Mouse (Mus musculus) forebrain, embryonic 12.5 days (tissue): ENCODE data around the gene Begain. TPM values are rescaled to one million over a fixed set of nuclear protein-coding genes. Genes with fewer than 3 reads are reported as not detected.

ENCODE experiments used
- ATAC-seq: fragments of 200-750 bp; cut with Nextera tagmentation; 2 replicates; pipeline ENCODE4 v1.8.0; 2017; ENCODE audit warnings: moderate TSS enrichment; ENCODE audit not compliant: low FRiP score
- H3K27ac ChIP-seq: fragments of 300-500 bp; sonication (generic); 2 replicates; pipeline ENCODE4 v1.5.1; 2016; ENCODE audit warnings: mild to moderate bottlenecking
- H3K27me3 ChIP-seq: fragments of 300-500 bp; sonication (generic); 2 replicates; pipeline ENCODE4 v1.6.1; 2016; ENCODE audit warnings: mild to moderate bottlenecking
- H3K36me3 ChIP-seq: fragments of 300-500 bp; sonication (generic); replicated peaks from 2 replicates; pipeline ENCODE4 v1.6.1; 2016; ENCODE audit warnings: mild to moderate bottlenecking
- H3K4me1 ChIP-seq: fragments of 300-500 bp; sonication (generic); 2 replicates; pipeline ENCODE4 v1.6.1; 2016
- H3K4me2 ChIP-seq: fragments of 300-500 bp; sonication (generic); 2 replicates; pipeline ENCODE4 v1.6.1; 2016; ENCODE audit warnings: mild to moderate bottlenecking, moderate library complexity
- H3K4me3 ChIP-seq: fragments of 300-500 bp; sonication (generic); replicated peaks from 2 replicates; pipeline ENCODE4 v1.5.1; 2016; ENCODE audit warnings: mild to moderate bottlenecking
- H3K9ac ChIP-seq: fragments of 300-500 bp; sonication (generic); 2 replicates; pipeline ENCODE4 v1.6.1; 2016; ENCODE audit warnings: mild to moderate bottlenecking
- H3K9me3 ChIP-seq: fragments of 300-500 bp; sonication (generic); 2 replicates; pipeline ENCODE4 v1.6.1; 2016
- WGBS: fragments of 180-500 bp; shearing (Covaris S2); methylation state at CpG from one replicate; pipeline ENCODE4 v1.1.7; 2016; 5-methylcytosine and 5-hydroxymethylcytosine counted together
- polyA plus RNA-seq: library from polyadenylated mRNA; unstranded; fragments of >200 nt; fragmentation: Nextera tagmentation; extraction: Ambion mirVana; gene quantifications from 2 replicates; pipeline ENCODE4 v1.2.1, GENCODE M21; 2016

Gene Begain
- polyA plus RNA-seq = 10.9 and 11.1 TPM in 2 replicates

DNA sequence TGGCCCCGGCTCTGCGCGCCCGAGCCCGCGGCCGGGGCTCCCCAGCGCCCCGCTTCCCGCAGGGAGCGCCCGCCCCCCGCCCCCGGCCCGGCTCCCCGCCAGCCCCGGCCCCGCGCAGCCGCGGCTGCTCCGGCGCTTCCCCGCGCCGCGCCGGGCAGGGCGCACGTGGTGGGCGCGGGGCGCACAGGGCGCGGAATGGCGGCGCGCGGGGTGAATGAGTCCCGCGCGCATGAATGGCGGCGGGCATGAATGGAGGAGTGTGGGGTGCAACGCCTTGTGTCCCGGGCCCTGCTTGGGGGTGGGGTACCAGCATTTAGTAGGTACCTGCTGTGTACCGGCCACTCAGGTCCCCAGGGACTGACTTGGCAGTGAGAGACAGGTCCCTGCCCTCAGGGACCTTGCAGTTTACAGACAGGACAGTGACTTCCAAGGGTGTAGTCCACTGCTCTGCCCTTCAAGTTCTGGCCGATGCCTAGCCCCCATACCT lies at the start of gene Begain:
Gene Begain, minus strand, starts transcription at position 51 of the 487 bp plus-strand sequence.
- Histone ChIP-seq H3K27me3 (peaks cover 42% of the 10 kb centered on the region), H3K36me3 (no peaks in the 10 kb centered on the region), H3K4me1 (peaks cover 18% of the 10 kb centered on the region), H3K9me3 (no peaks in the 10 kb centered on the region), H3K9ac (peak within 1 kb of the TSS; percentile 68), H3K4me3 (peak within 1 kb of the TSS; percentile 54), H3K4me2 (peak within 1 kb of the TSS; percentile 86), H3K27ac (peak within 1 kb of the TSS; percentile 31; the same call in 1 of the 2 replicates)
- no peak; the same call in 1 of the 2 replicates for ATAC-seq
- WGBS = 1% methylated on average over 37 of the region's 48 CpGs

DNA sequence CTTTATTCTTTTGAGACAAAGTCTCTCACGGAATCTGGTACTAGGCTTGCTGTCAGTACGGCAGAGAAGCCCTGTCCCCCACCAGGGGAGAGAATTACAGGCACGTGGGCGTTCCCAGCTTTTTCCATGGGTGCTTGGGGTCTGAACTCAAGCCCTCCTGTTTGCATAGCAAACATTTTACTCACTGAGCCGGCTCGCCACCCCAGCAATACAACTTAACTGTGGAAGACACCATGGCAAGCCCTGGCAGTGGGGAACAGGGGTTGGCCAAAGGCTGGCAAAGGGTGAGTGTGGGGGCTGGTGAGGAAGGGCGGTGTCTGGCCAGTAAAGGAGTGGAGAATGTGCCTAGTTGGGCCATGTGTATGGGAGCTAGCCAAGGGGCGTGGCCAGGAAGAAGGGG lies 47.7 kb upstream of the Begain start:
- ATAC-seq = no peak
- Histone ChIP-seq H3K27ac (no peak overlapping the region), H3K27me3 (no peaks in the 10 kb centered on the region), H3K9me3 (no peaks in the 10 kb centered on the region), H3K9ac (no peak overlapping the region), H3K36me3 (no peaks in the 10 kb centered on the region), H3K4me3 (no peak overlapping the region), H3K4me1 (peaks cover 11% of the 10 kb centered on the region), H3K4me2 (no peak overlapping the region)
- WGBS = 81% methylated on average over 8 of the region's 8 CpGs

DNA sequence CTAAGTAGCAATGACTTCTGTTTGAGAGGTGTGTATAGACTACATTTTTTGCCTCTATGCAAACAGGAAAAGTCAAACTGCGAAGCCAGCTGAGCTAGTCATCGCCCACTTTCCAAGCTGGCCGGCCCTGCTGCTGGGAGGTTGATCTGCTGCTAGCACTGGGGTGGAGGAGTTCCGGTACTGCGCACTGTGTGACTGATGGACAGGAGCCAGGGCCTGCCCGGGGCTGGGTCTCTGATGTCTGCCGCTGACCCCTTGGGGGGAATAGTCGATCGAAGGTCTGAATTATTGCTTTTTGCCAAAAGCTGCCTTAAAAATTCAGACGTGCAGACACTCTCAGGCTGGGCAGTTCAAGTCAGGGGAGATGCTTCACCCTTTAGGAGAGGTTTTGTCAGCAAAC lies 47.1 kb upstream of the Begain start:
- H3K4me2 ChIP-seq = no peak overlapping the region
- WGBS = 79% methylated on average over 10 of the region's 10 CpGs
- no peaks in the 10 kb centered on the region for H3K9me3 ChIP-seq
- no peak overlapping the region for H3K4me3 ChIP-seq
- H3K36me3 ChIP-seq = no peaks in the 10 kb centered on the region
- H3K9ac ChIP-seq = no peak overlapping the region
- no peak overlapping the region for H3K27ac ChIP-seq
- H3K4me1 ChIP-seq = peaks cover 11% of the 10 kb centered on the region
- H3K27me3 ChIP-seq = no peaks in the 10 kb centered on the region
- no peak for ATAC-seq

DNA sequence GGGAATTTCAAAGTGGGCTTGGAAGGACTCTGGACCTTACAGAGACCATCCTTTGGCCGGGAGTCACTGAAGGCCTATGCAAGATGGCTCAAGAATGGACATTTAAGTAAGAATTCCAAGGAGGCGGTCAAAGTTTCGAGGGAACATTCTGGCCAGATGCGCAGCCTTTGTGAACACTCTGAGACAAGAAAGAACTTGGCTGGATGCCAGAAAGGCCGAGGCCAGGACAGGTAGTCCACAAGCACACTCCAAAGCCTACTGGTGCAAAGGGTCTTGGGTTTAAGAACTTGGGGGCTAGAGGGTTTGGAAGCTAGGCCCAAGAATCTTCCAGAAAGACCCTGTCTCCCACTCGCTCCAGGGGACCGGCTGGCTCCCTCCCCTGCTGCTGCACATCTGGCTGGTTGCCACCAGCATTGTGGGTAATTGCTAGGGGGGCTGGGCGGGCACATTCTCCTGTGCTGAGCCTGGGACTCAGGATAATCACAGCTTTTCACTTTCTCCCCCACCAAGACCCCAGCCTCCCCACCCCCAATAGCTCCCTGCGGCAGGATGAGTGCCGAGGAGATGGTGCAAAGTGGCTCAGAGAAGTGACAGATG lies 45.1 kb upstream of the Begain start:
- Histone ChIP-seq H3K9me3 (no peaks in the 10 kb centered on the region), H3K27me3 (no peaks in the 10 kb centered on the region), H3K27ac (peak overlapping the region; percentile 77), H3K4me1 (peaks cover 11% of the 10 kb centered on the region), H3K9ac (no peak overlapping the region), H3K4me3 (no peak overlapping the region), H3K36me3 (no peaks in the 10 kb centered on the region), H3K4me2 (no peak overlapping the region)
- ATAC-seq = peak; percentile 65; the same call in 1 of the 2 replicates
- WGBS = 51% methylated on average over 10 of the region's 10 CpGs

DNA sequence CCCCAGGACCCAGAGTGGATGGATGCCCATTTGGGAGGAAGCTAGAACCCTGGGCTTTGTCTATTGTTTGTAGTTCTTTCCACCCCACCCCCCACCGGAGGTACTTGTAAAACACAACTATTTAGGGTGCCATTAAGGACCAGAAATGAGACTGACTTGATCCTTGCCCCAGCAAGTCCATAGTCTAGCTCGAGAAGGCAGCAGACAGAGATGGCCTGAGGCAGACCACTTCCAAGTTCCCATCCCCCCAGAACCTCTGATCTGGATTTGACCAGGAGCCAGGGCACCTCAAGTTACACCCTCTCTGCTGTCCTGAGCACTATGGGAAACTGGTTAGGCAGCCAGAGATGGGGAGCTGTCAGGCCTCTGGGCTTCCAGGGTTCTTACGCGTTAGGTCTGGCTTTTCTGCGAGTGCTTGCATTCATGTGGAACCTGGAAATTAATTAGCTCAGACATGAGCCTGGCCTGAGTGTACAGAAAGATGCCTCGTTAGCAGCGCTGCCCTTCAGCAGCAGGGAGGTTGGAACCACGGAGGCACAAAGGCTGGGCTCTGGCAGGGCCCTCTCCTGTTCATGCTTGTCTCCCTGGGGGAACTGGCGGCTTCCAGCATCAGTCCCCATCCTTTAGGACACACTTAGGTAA lies 44.5 kb upstream of the Begain start:
- Histone ChIP-seq H3K9me3 (no peaks in the 10 kb centered on the region), H3K27ac (peak overlapping the region; percentile 77), H3K4me1 (peaks cover 11% of the 10 kb centered on the region), H3K4me3 (no peak overlapping the region), H3K36me3 (no peaks in the 10 kb centered on the region), H3K4me2 (no peak overlapping the region), H3K9ac (no peak overlapping the region), H3K27me3 (no peaks in the 10 kb centered on the region)
- ATAC-seq = peak; percentile 46; the same call in 1 of the 2 replicates
- WGBS = 40% methylated on average over 9 of the region's 9 CpGs

DNA sequence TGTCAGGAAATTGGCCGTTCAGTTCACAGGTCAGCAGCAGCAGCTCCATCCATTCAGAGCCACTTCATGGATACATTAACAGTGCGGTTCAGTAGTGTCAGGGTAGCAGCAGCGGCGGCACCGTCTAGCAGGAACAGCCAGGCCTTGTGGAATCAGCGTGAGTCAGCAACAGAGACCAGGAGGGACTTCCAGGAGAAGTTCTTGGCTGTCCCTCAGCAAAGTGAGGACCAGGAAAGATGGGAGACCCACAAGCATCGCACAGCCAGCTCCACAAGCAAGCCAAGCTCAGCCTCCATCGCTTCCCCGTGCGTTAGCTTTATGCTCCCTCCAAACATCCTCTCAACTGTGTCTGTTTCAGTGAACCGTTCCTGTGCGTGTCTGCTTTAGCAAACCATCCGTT lies 40.9 kb upstream of the Begain start:
- 92% methylated on average over 13 of the region's 13 CpGs for WGBS

DNA sequence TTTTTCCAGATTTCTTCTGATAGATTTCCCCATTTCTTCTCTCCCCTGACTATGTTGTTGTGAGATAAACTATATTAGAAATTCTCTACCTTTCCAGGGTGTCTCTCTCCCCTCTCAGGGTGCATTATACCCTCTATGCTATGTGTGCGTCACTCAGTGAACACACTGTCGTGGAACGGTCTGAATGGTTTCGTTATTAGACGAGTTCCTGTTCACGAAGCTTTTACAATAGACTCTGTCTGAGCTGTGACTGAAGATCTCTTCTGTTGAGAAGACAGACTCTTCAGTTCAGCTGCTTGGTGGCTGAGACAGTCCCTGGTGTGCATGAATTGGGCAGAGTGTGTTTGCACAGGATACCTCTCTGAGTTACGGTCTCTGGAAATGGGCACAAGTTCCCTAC lies 32.4 kb upstream of the Begain start:
- H3K27ac ChIP-seq = no peak overlapping the region
- H3K36me3 ChIP-seq = no peaks in the 10 kb centered on the region
- no peak overlapping the region for H3K9ac ChIP-seq
- H3K4me2 ChIP-seq = no peak overlapping the region
- ATAC-seq = no peak
- no peak overlapping the region for H3K4me3 ChIP-seq
- H3K27me3 ChIP-seq = peaks cover 2% of the 10 kb centered on the region; the same call in 1 of the 2 replicates
- WGBS = 90% methylated on average over 7 of the region's 7 CpGs
- H3K9me3 ChIP-seq = no peaks in the 10 kb centered on the region
- no peaks in the 10 kb centered on the region for H3K4me1 ChIP-seq

More for the DNA sequence above, 40.9 kb upstream of the Begain start:
- H3K27me3 ChIP-seq = 0 out of 2 replicates have a peak, but pooled peaks cover 1% of the 10 kb centered on the region
- H3K27ac ChIP-seq = no peak overlapping the region
- no peaks in the 10 kb centered on the region for H3K9me3 ChIP-seq
- no peaks in the 10 kb centered on the region for H3K36me3 ChIP-seq
- peaks cover 11% of the 10 kb centered on the region for H3K4me1 ChIP-seq
- H3K9ac ChIP-seq = no peak overlapping the region
- ATAC-seq = no peak
- H3K4me3 ChIP-seq = no peak overlapping the region
- H3K4me2 ChIP-seq = no peak overlapping the region

DNA sequence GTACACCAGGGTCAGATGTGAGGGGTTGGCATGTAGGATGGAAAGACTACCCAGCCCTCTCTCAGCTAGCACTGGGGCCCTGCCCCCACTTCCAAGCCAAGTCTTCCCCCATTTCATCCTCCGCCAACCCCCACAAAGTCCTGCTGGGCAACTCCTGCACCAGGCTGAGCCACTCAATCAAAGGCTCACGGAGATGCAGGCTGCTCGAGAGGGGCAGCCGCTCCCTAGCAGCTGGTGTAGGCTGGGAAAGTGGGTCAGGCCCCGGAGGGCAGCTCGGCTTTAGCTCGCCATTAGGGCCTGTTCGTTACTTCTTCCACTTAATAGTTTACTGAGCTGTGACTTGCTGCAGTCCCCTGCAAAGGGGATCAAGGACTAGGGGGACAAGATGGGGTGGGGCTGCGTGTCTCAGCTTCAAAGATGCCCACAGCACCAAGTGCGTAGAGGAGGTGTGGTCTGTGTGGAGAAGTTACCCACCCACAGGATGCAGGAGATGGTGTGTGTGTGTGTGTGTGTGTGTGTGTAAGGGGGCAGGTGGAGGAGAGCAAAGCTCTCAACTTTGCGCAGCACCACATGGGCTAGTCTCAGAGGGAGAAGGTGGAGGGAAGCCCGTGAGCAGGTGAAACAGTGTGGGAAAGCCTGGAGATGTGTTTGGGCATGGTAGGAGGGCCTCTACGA lies 22.6 kb upstream of the Begain start:
- ATAC-seq = no peak
- Histone ChIP-seq H3K4me3 (no peak overlapping the region), H3K4me2 (no peak overlapping the region), H3K27me3 (no peaks in the 10 kb centered on the region), H3K4me1 (peaks cover 6% of the 10 kb centered on the region; the same call in 1 of the 2 replicates), H3K9ac (no peak overlapping the region), H3K36me3 (no peaks in the 10 kb centered on the region), H3K27ac (no peak overlapping the region), H3K9me3 (no peaks in the 10 kb centered on the region)
- WGBS = 78% methylated on average over 13 of the region's 13 CpGs

DNA sequence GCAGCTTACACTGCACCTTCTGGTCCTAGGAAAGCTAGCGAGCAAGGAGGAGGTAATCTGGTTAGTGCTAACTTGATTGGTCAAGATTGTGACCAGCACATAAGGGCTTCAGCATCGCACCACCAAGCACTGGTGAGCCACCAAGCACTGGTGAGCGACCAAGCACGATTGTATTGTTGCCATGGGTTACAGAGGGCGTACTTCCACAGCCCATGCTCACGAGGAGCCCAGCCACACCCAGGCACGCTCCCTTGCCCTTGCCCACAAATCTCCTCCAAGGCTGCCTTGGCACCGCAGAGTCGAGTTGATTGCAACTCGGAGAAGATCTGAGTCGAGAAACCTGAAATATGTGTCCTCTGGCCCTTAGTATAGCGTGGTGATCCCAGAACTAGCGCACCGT lies 22.0 kb upstream of the Begain start:
- Histone ChIP-seq H3K27ac (no peak overlapping the region), H3K4me1 (peaks cover 11% of the 10 kb centered on the region; the same call in 1 of the 2 replicates), H3K9me3 (no peaks in the 10 kb centered on the region), H3K9ac (no peak overlapping the region), H3K36me3 (no peaks in the 10 kb centered on the region), H3K4me2 (no peak overlapping the region), H3K27me3 (no peaks in the 10 kb centered on the region), H3K4me3 (no peak overlapping the region)
- 86% methylated on average over 14 of the region's 14 CpGs for WGBS
- ATAC-seq = no peak

DNA sequence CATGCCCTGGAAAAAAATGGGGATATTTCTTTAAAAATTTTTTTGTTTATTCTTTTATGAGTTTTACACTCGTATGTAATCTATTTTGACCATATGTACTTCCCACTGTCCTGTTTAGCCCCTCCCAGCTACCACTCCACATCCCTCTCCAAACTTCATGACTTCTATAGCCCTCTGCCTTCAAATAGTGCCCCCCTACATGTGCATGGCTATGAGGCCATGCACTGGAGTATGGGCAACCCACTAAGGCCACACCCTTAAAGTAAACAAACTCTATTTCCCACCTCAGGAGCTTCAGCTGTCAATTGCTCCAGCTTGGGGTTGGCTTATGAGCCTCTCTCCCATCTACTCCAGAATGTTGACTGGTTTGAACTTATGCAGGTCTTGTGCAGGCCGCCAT lies 18.1 kb upstream of the Begain start:
- no peak for ATAC-seq
- WGBS = 87% methylated on average over 2 of the region's 2 CpGs
- H3K27ac ChIP-seq = no peak overlapping the region

DNA sequence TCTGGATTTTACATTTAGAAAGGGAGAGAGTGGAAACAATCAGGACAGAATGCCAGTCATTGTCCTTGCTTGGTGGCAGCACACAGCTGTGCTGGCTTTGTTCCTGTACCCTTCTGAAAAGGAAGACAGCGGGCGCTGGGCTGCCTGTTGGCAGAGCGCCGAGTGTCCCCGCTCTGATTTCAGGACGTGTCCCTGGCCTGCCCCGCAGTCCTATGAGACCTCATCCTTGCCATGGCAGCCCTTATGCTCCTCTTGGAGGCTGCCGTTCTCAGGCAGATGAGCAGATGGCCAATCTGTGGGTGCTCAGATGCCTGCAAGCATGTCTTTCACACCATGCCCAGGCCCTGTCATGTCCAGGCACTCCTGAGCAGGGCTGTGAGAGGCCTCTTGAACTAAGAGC lies 17.7 kb upstream of the Begain start:
- no peak overlapping the region for H3K4me3 ChIP-seq
- no peaks in the 10 kb centered on the region for H3K36me3 ChIP-seq
- H3K27ac ChIP-seq = peak overlapping the region; percentile 54; the same call in 1 of the 2 replicates
- peak; percentile 63 for ATAC-seq
- no peaks in the 10 kb centered on the region for H3K27me3 ChIP-seq
- H3K4me1 ChIP-seq = peaks cover 16% of the 10 kb centered on the region; the same call in 1 of the 2 replicates
- no peak overlapping the region for H3K9ac ChIP-seq
- H3K9me3 ChIP-seq = no peaks in the 10 kb centered on the region
- WGBS = 80% methylated on average over 8 of the region's 8 CpGs
- H3K4me2 ChIP-seq = no peak overlapping the region

More for the DNA sequence above, 18.1 kb upstream of the Begain start:
- H3K36me3 ChIP-seq = no peaks in the 10 kb centered on the region
- H3K9ac ChIP-seq = no peak overlapping the region
- no peaks in the 10 kb centered on the region for H3K27me3 ChIP-seq
- peaks cover 16% of the 10 kb centered on the region; the same call in 1 of the 2 replicates for H3K4me1 ChIP-seq
- H3K4me2 ChIP-seq = no peak overlapping the region
- no peaks in the 10 kb centered on the region for H3K9me3 ChIP-seq
- no peak overlapping the region for H3K4me3 ChIP-seq

DNA sequence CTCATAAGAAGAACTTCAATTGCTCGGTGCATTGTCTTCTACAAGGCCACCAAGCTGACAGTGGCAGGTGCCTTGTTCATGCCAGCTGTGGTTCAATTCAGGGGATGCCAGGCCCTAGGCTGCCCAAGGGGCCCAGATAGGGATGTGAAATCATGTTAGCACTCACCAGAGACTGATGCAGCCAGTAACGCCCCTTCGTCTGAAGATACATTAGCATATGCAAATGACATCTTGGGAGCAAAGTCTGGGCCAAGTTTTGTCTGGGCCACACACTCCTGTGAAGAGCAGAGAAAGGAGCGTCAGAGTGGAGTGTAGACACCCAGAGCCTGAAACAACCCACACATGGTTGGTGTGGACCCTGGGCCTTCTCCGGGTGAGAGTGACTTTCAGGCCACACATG lies 17.0 kb upstream of the Begain start:
- Histone ChIP-seq H3K4me3 (no peak overlapping the region), H3K4me1 (peaks cover 14% of the 10 kb centered on the region; the same call in 1 of the 2 replicates), H3K27ac (peak overlapping the region; percentile 54; the same call in 1 of the 2 replicates), H3K9me3 (no peaks in the 10 kb centered on the region), H3K4me2 (no peak overlapping the region), H3K36me3 (no peaks in the 10 kb centered on the region), H3K9ac (no peak overlapping the region), H3K27me3 (no peaks in the 10 kb centered on the region)
- ATAC-seq = peak; percentile 41; the same call in 1 of the 2 replicates
- 61% methylated on average over 5 of the region's 5 CpGs for WGBS
